Mouse (Mus musculus) lung, postnatal 10 days (tissue): ENCODE data around the gene Tbx19.

Experiments
- DNase-seq: peaks from one replicate; pipeline ENCODE4 v3.0.0; 2021

The Tbx19 gene

GRCm38 (mm10) chr1:165110659-165111058 is 49.9 kb downstream of the Tbx19 start:
- peak; percentile 16 for DNase-seq

- no peak for DNase-seq
Measured at GRCm38 (mm10) chr1:165109135-165109534, 51.4 kb downstream of the Tbx19 start.

DNA sequence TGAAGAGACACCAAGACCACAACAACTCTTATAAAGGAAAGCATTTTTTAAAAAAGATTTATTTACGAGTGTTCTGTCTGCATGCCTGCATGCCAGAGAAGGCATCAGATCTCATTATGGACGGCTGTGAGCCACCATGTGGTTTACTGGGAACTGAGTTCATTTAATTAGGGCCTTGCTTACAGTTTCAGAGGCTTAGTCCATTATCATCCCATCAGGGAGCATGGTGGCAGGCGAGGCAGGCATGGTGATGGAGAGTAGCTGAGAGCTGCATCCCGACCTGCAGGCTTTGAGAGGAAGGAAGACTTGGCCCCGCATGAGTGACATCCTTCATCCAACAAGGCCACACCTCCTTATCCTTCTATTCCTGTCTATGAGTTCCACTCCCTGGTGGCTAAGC is 52.1 kb downstream of the Tbx19 start:
- no peak for DNase-seq

GRCm38 (mm10) chr1:165106011-165106385 is 54.6 kb downstream of the Tbx19 start:
- DNase-seq = no peak

DNA sequence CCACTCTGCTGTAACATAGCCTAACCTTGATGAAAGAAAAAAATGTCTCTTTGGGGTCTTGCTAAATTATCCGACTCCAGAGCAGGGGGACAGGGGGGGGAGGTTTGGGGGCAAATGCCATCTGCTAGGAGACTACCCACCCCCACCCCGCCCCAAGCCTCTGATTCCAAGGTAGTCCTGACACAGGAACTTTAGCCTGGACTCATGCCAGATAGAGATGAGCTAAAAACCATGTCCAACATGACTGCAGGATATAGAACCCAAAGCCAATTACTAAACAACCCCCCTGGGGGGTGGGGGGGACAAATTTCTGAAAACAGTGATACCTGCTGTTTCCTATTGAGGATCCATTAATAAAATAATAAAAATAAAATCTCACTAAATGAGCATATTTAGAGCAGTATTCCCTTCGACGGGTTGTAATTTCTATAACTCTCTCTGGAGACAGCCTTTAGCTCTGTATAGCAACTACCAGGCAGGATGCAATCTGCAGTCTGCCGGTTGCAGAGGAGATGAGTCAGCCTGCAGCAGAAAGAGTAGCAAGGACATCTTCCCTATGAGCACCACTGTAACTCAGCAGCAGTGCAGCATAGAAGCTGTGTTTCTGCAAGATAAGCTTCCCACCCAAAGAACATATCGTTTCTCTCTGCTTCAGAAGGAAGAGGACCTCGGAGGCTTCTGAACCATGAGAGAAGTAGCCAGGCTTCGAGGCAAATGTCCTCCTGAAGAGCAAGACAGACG is 55.1 kb downstream of the Tbx19 start:
- no peak for DNase-seq

DNA sequence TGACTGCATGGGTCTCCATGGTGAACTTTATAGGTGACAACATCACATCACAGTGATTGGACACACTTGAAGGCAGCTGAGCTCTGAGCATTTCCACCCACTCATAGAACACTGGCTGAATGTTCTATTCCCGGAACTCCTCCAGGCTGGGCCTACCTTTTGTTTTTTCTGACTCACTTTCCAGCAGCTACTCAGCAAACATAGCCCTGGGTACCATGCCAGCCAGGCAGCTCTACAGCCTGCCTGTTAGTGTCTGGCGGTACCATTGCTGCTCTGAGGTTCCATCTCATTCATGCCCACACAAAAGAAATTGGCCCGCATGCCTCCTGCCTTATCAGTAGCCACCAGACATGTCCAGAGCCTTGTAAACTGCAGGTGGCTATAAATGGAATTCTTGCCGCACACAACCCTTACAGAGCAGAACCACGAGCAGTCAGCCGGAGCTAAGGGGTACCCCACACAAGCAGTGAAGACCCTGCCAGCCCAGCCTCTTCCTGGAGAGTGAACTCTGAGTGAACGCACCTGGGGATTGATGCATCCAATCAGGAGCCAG is 55.8 kb downstream of the Tbx19 start:
- DNase-seq = no peak

- no peak for DNase-seq
Measured at GRCm38 (mm10) chr1:165099569-165099968, 61.0 kb downstream of the Tbx19 start.

GRCm38 (mm10) chr1:165094871-165095270 is 65.7 kb downstream of the Tbx19 start:
- no peak for DNase-seq

GRCm38 (mm10) chr1:165091721-165092120 is 68.9 kb downstream of the Tbx19 start:
- DNase-seq = no peak

DNA sequence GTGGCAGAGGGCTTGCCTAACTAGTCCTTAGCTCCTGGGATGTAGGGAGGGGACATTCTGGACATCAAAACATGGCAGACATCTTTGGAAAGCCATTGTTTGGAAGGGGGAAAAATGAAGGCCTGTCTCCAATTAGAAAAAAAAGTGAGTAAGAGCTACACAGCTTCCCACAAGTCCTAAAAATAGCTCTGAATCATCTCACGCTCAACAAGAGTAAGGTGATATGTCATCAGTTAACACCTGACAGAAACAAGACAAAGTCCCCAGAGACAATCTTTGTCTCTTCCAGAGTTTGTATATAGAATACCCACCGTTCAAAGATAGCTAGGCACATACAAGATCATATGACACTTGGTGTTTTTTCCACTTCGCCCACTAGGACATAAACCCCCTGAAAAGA is 71.0 kb downstream of the Tbx19 start:
- no peak for DNase-seq
